Mouse (Mus musculus): ENCODE data around the gene Sgms1.
A peak's percentile ranks its signal among the peaks of the same experiment; 100 is the strongest.

Gene Sgms1

GRCm38 (mm10) chr19:32199861-32200574 lies 189.5 kb downstream of the Sgms1 start:
- DNase-seq = no peak

GRCm38 (mm10) chr19:32199133-32199532 lies 190.4 kb downstream of the Sgms1 start:
- DNase-seq = no peak

- no peak for DNase-seq
Observed at GRCm38 (mm10) chr19:32198494-32199106, 190.9 kb downstream of the Sgms1 start.

- DNase-seq = no peak
Observed at GRCm38 (mm10) chr19:32196976-32197819, 192.3 kb downstream of the Sgms1 start.

GRCm38 (mm10) chr19:32196222-32196621 lies 193.3 kb downstream of the Sgms1 start:
- peak; percentile 63 for DNase-seq

DNA sequence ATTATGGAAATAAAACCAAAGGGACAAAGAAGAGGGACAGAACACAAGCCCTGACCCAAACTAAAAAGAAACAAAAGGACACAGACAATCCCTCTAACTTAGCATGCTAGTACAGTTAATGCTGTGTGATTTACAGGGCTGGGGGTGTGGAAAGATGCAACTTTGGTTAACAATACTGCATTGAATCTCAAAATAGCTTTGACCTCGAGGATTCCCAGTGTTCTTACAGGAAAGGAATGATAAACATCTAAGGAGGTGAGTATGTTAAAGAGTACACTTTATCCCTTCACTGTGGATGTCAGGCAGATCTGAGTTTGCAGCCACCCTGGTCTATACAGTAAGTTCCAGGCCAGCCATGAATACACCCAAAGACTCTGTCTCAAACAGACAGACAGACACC lies 194.7 kb downstream of the Sgms1 start:
- DNase-seq = no peak

DNA sequence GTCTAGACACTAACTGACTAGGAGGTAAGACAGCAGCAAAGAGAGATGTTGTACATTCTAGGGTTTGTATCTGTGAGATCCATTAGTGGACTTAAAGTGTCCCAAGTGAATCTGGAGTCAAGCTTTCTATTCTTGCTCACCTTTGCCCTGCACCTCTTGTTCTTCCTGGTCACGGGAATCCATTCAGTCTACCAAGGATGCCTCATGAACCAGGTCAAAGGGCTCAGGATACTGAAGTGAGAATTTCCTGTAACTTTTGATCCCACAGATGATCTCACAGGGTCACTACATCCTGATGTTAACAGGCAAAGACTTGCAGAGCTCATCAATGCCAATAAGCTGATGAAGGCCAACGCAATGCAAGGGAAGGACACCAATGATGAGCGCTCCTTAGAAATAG lies 195.4 kb downstream of the Sgms1 start:
- no peak for DNase-seq

DNA sequence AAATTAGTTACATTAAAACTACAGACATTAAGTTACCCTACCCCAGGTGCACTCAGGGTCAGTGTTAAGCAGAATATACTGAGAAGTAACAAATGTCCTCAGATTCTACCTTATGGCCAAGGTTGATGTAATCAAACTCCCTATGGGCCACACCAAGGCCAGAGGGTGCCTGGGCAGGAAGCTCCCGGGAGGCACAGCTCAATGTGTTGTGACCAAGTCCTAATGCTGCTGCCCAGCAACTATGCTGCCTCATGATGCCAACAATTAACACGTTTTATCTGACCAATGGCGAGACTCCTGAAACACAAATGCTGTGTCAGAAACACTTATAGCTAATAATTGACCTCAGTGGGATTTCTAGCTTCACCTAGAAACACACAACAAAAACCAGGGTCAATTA lies 197.9 kb downstream of the Sgms1 start:
- DNase-seq = no peak

- DNase-seq = no peak
Observed at GRCm38 (mm10) chr19:32189961-32190360, 199.6 kb downstream of the Sgms1 start.

DNA sequence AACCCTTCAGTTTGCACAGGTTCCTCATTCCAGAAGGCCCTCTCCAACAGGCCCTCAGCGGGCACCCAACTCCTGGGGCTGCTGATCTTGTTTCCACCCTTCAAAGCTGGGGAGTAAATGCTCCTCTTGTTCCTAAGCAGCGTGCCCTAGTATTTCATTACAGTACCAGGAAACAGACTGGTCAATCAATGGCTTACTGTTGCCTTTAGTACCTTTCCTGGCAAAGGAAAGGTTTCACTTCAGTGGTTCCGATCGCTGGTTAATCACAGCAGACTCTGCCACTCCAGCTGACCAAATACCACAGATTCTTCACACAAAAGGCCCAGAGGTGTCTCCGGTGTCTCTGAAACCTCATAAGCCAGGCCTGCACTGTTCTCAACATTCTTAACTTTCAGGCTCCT lies 200.5 kb downstream of the Sgms1 start:
- DNase-seq = no peak

- peak; percentile 24 for DNase-seq
Observed at GRCm38 (mm10) chr19:32186594-32187092, 202.9 kb downstream of the Sgms1 start.

DNA sequence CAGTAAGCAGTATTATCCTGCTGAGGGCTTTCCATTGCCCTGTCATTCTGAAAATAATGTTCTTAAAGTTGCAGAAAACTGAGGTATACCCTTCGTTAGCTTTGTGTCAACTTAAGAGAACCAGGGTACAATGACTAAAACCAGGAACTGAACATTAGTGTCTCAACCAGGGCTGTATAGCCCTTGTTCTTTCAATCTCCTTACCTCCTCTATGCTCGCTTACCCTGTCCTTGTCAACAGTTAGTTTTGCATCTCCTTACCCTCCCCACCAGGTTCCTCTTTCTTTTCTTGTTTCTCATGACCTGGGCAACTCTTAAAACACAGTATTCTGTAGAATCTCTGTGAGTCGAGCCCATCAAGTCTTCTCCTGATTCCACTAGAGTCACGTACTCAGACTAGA lies 206.5 kb downstream of the Sgms1 start:
- no peak for DNase-seq

DNA sequence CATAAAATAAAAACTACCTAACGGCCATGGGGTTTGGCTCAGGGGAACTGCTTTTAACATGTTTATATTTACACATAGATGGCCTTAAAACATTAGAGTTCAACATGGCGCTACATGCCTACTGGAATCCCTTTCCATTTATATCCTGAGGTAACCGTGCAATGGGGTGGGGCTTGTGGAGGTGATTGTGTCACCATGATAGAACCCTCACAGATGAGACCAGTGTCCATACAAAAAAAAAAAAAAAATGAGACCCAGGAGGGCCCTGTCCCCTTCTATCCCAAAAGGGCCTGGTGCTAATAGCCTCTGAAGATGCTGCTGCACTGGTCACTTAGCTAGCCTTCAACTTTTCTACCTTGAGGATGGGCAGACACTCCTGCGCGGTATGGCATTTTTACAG lies 207.0 kb downstream of the Sgms1 start:
- DNase-seq = no peak

DNA sequence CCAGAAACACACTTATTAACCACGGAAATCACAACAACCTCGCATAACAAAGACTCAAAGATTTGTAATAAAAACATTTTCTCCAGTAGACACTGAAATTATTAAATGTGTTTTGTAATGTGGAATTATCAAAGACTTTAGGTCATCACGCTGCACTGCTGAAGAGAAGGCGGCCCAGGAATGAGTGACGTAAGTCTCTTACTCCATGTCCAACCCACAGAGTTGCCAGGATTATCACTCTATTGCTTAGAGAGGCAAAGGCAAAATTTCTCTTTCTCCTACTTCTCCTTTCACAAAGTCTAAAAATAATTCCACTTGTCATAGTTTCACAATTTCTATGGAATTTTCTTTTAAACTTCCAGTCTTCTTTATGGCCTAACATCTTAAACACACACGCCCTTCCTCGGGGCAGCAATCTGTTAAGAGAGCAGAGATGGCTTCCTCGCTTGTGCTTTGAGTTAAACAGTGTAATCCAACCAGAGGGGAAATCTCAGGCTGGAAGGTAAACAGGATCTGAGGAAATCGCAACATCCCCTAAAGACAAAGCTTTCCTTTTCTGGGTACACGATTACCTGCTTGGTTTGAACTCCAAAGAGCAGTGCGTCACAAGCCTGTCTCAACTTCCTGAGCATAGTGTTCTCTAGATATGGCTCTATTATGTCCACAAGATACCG lies 207.7 kb downstream of the Sgms1 start:
- DNase-seq = no peak

GRCm38 (mm10) chr19:32180756-32181674 lies 208.5 kb downstream of the Sgms1 start:
- peak; percentile 81 for DNase-seq

DNA sequence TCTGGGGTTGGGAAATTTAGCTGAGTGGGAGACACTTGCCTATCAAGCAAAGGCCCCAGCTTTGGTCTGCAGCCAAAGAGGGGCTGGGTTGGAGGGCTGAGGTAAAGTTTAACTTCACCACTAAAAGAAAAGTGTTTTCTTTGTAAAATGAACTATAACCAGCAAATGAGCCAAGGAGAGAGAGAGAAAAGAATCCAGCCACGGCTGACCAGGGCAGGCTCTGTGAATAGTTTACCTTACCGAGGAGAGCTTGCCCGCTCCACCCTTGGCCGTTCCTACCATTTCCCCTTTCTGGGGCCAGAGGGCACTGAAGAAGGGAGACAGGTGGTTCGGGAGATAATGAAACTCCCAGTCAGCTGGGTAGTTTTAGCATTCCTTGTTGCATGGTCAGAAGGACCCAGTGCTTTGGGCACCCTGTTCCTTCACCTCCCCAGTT lies 209.5 kb downstream of the Sgms1 start:
- peak; percentile 88 for DNase-seq

- no peak for DNase-seq
Observed at GRCm38 (mm10) chr19:32179514-32179913, 210.0 kb downstream of the Sgms1 start.

DNA sequence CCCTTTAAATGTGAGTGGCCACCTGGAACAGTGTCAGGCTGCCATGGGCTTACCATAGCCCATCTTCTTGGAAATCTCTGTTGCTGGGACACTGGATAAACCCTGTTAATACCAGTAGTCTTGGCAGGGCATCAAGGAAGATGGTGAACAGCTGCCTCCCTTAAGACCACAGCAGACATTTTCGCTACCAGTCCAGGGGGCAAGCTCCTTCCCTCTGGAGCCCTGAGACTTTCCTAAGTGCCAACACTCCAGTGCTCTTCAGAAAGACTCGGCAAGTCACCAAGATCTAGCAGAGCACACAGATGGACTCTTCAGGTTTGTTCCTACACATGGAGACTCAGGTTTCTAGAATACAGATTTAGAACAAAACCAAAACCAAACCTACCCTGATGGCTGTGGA lies 211.4 kb downstream of the Sgms1 start:
- DNase-seq = no peak

DNA sequence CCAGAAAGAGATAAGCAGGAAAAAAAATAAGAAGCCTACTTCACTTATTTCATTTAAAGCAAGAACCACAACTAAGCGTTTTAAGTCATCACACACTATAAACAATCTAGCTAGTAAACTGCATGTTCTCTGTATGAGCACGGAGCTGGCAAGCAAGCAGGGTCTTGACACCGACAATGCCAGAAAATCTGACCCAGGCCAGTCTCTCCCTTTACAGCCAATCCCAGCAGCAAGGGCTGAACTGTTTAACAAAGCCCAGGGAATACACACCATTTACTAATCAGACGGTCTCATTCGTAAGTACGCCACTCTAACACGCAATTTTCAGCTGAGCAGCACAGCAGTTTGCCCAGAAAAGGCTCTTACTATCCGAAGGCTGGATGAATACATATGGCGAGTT lies 213.1 kb downstream of the Sgms1 start:
- no peak for DNase-seq

- no peak for DNase-seq
Observed at GRCm38 (mm10) chr19:32175991-32176390, 213.5 kb downstream of the Sgms1 start.

DNA sequence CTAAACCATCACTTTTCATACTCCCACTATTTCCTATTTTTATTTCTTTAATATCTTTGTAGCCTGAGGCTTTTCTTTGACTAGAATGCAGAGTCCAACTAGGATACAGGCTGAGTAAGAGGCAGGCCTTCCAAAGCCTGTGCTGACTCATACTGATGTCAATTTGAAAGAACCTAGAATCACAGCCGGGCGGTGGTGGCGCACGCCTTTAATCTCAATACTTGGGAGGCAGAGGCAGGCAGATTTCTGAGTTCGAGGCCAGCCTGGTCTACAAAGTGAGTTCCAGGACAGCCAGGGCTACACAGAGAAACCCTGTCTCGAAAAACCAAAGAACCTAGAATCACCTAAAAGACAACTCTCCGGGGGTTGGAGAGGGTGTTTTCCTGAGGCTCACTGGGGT lies 214.5 kb downstream of the Sgms1 start:
- no peak for DNase-seq

DNA sequence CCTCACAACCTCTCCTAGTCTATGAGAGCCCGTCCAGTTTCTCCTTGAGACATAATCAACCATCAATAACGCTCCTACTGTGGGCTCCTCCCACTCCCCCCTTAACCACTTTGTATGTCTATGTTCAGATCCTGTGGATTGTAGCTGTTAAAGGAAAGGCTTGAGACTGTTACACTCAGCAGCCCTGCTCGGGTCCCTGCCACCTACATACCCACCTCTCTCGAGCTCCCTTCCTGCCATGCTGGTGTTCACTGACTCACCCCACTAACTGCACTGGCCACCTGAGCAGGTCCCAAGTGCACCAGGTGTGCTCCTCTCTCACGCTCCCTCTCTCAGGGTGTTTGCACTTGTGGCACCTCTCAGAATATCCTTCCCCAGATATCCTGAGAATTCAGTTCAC lies 215.0 kb downstream of the Sgms1 start:
- DNase-seq = no peak
